Mouse (Mus musculus) stomach, embryonic 14.5 days (tissue): Measurements from ENCODE around the gene Fars2. TPM values are rescaled to one million over a fixed set of nuclear protein-coding genes. Genes with fewer than 3 reads are reported as not detected.
"Not testable (repeated sequence)": the region's sequence is repeated elsewhere in the genome, so short reads cannot be mapped to it uniquely, and the experiment has no call there.

Source experiments
- ATAC-seq: fragments of 200-750 bp; cut with Nextera tagmentation; 2 replicates; pipeline ENCODE4 v1.8.0; 2017; ENCODE audit warnings: low read depth, moderate TSS enrichment; ENCODE audit not compliant: insufficient number of reproducible peaks, insufficient read depth, low FRiP score
- H3K27ac ChIP-seq: fragments of 300-500 bp; sonication (generic); 2 replicates; pipeline ENCODE4 v1.5.1; 2014; ENCODE audit warnings: mild to moderate bottlenecking, low read length, moderate library complexity, mixed read lengths
- H3K27me3 ChIP-seq: fragments of 300-500 bp; sonication (generic); 2 replicates; pipeline ENCODE4 v1.6.1; 2014; ENCODE audit warnings: low read length, control low read depth, mixed read lengths; ENCODE audit not compliant: control insufficient read depth, insufficient read depth
- H3K36me3 ChIP-seq: fragments of 300-500 bp; sonication (generic); 2 replicates; pipeline ENCODE4 v1.6.1; 2014; ENCODE audit warnings: mild to moderate bottlenecking, control low read depth, low read length, moderate library complexity, mixed read lengths; ENCODE audit not compliant: control insufficient read depth, insufficient read depth
- H3K4me1 ChIP-seq: fragments of 300-500 bp; sonication (generic); 2 replicates; pipeline ENCODE4 v1.6.1; 2014; ENCODE audit warnings: low read length, control low read depth, mixed read lengths; ENCODE audit not compliant: control insufficient read depth, insufficient read depth
- H3K4me2 ChIP-seq: fragments of 300-500 bp; sonication (generic); replicated peaks from 2 replicates; pipeline ENCODE4 v1.6.1; 2014; ENCODE audit warnings: low read depth, low read length, control low read depth
- H3K4me3 ChIP-seq: fragments of 300-500 bp; sonication (generic); 2 replicates; pipeline ENCODE4 v1.5.1; 2014; ENCODE audit warnings: low read depth, low read length, control low read depth
- H3K9ac ChIP-seq: fragments of 300-500 bp; sonication (generic); replicated peaks from 2 replicates; pipeline ENCODE4 v1.6.1; 2014; ENCODE audit warnings: low read depth, mild to moderate bottlenecking, control low read depth, low read length, moderate library complexity, mixed read lengths
- H3K9me3 ChIP-seq: fragments of 300-500 bp; sonication (generic); 2 replicates; pipeline ENCODE4 v1.6.1; 2016; ENCODE audit warnings: low read depth, low read length, control low read depth; ENCODE audit not compliant: control insufficient read depth
- WGBS: fragments of 180-500 bp; shearing (Covaris S2); extraction: QIAGEN DNeasy Blood & Tissue Kit; methylation state at CpG from one replicate; pipeline ENCODE4 v1.1.7; 2014; 5-methylcytosine and 5-hydroxymethylcytosine counted together
- polyA plus RNA-seq: library from polyadenylated mRNA; unstranded; fragments of >200 nt; fragmentation: Nextera tagmentation; extraction: Ambion mirVana; gene quantifications from 2 replicates; pipeline ENCODE4 v1.2.1, GENCODE M21; 2014

Gene Fars2
- polyA plus RNA-seq, 1 experiment from 2014 or later: 40.0 TPM

- Histone ChIP-seq H3K9me3 (no peaks in the 10 kb centered on the region), H3K4me2 (no peak overlapping the region), H3K4me1 (no peaks in the 10 kb centered on the region), H3K4me3 (no peak overlapping the region), H3K36me3 (no peaks in the 10 kb centered on the region), H3K9ac (no peak overlapping the region), H3K27ac (no peak overlapping the region), H3K27me3 (no peaks in the 10 kb centered on the region)
- 77% methylated on average over 3 of the region's 3 CpGs for WGBS
- no peak for ATAC-seq
Observed at GRCm38 (mm10) chr13:36361419-36361818, 244.2 kb downstream of the Fars2 start.

DNA sequence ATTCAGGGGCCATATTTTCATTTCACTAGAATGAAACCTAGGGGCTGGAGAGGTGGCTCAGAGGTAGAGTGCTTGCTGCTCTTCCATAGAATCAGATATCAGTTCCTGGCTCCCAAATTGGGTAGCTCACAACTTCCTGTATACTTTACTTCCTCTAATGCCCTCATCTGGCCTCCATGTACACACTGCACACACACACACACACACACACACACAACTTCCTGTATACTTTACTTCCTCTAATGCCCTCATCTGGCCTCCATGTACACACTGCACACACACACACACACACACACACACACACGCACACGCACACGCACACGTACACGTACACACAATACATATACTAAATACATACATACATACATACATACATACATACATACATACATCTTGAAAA lies 248.5 kb downstream of the Fars2 start:
- not testable (repeated sequence) for H3K4me3 ChIP-seq, H3K9me3 ChIP-seq, H3K27ac ChIP-seq, H3K27me3 ChIP-seq, ATAC-seq, H3K9ac ChIP-seq, H3K4me1 ChIP-seq, H3K36me3 ChIP-seq, H3K4me2 ChIP-seq
- WGBS: 90% methylated on average over 5 of the region's 5 CpGs

- H3K36me3 ChIP-seq: no peaks in the 10 kb centered on the region
- H3K9ac ChIP-seq: no peak overlapping the region
- WGBS: 82% methylated on average over 6 of the region's 6 CpGs
- H3K27me3 ChIP-seq: no peaks in the 10 kb centered on the region
- H3K4me3 ChIP-seq: no peak overlapping the region
- no peaks in the 10 kb centered on the region for H3K4me1 ChIP-seq
- H3K27ac ChIP-seq: no peak overlapping the region
- no peak overlapping the region for H3K4me2 ChIP-seq
- no peak for ATAC-seq
- no peaks in the 10 kb centered on the region for H3K9me3 ChIP-seq
Observed at GRCm38 (mm10) chr13:36366304-36366703, 249.1 kb downstream of the Fars2 start.

GRCm38 (mm10) chr13:36367712-36368491 lies 250.7 kb downstream of the Fars2 start:
- Histone ChIP-seq H3K4me3 (no peak overlapping the region), H3K27me3 (no peaks in the 10 kb centered on the region), H3K36me3 (no peaks in the 10 kb centered on the region), H3K4me2 (no peak overlapping the region), H3K4me1 (no peaks in the 10 kb centered on the region), H3K27ac (no peak overlapping the region), H3K9ac (no peak overlapping the region), H3K9me3 (no peaks in the 10 kb centered on the region)
- no peak for ATAC-seq

DNA sequence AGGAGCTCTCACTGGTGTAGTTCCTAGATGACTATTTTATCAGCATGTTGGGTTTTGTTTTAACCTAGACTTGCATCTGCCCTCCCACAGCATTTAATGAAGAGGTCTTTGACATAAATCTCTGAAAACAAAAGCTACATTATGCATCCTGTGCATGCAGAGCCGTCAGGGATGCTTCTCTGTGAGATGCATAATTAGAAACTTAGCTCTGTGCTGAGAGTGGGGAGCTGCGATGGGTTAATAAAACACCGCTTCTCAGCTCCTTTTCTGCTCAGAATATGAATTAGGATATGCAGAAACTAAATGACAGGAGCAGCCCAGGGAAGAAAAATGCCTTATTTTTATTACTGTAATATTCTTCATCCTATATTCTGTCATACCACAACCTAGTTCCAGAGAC lies 251.6 kb downstream of the Fars2 start:
- no peak for ATAC-seq
- WGBS: 73% methylated on average over 3 of the region's 3 CpGs
- Histone ChIP-seq H3K9me3 (no peaks in the 10 kb centered on the region), H3K4me1 (no peaks in the 10 kb centered on the region), H3K36me3 (no peaks in the 10 kb centered on the region), H3K4me3 (no peak overlapping the region), H3K9ac (no peak overlapping the region), H3K27me3 (no peaks in the 10 kb centered on the region), H3K4me2 (no peak overlapping the region), H3K27ac (no peak overlapping the region)

DNA sequence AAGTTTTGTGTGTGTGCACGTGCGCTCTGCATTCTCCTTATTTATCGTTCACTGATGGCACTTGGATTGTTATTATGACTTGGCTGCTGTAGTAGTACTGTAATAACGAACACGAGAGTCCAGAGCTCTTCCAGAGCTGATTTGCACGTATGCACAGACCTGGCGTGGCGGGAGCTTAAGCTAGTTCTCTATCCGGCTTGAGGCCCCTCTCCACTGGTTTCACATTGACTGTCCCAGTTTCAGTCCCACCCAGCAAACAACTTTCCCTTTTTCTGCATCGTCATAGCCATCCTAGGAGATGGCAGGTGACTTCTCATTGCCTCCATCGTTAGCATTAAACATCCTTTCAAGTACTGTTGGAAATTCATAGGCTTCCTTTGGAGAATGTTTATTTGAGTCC lies 252.2 kb downstream of the Fars2 start:
- Histone ChIP-seq H3K36me3 (no peaks in the 10 kb centered on the region), H3K27me3 (no peaks in the 10 kb centered on the region), H3K4me2 (no peak overlapping the region), H3K9me3 (no peaks in the 10 kb centered on the region), H3K4me1 (no peaks in the 10 kb centered on the region), H3K27ac (no peak overlapping the region), H3K9ac (no peak overlapping the region), H3K4me3 (no peak overlapping the region)
- WGBS: 75% methylated on average over 11 of the region's 11 CpGs
- ATAC-seq: no peak

DNA sequence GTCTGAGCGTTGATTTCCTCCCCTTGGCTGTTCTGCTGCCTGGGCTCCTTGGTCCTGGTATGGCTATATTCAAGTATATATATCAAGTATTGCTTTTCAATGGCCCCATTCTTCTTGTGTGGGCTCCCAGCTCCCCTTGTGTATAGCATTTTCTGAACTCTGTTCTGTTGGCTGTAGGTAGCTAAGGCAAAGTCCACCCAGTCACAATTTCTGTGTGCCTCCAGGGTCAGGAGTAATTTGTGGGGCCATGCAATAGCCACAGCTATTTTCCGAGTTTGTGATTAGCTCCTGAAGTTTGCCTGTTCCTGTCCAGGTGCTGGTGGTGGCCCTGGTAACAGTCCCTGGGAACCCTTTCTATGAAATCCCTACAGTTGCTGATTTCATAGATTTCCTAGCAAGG lies 266.0 kb downstream of the Fars2 start:
- no peak overlapping the region for H3K4me2 ChIP-seq
- no peaks in the 10 kb centered on the region for H3K27me3 ChIP-seq
- no peaks in the 10 kb centered on the region for H3K4me1 ChIP-seq
- no peak overlapping the region for H3K4me3 ChIP-seq
- H3K27ac ChIP-seq: no peak overlapping the region
- no peak overlapping the region for H3K9ac ChIP-seq
- WGBS: 74% methylated on average over 2 of the region's 2 CpGs
- no peaks in the 10 kb centered on the region for H3K36me3 ChIP-seq
- no peak for ATAC-seq
- H3K9me3 ChIP-seq: no peaks in the 10 kb centered on the region

- H3K36me3 ChIP-seq: no peaks in the 10 kb centered on the region
- 73% methylated on average over 5 of the region's 5 CpGs for WGBS
- H3K4me1 ChIP-seq: no peaks in the 10 kb centered on the region
- H3K27ac ChIP-seq: no peak overlapping the region
- H3K27me3 ChIP-seq: no peaks in the 10 kb centered on the region
- no peak for ATAC-seq
- H3K4me2 ChIP-seq: no peak overlapping the region
- H3K9ac ChIP-seq: no peak overlapping the region
- H3K4me3 ChIP-seq: no peak overlapping the region
- no peaks in the 10 kb centered on the region for H3K9me3 ChIP-seq
Observed at GRCm38 (mm10) chr13:36386074-36386473, 268.9 kb downstream of the Fars2 start.

- Histone ChIP-seq H3K4me2 (no peak overlapping the region), H3K4me1 (no peaks in the 10 kb centered on the region), H3K4me3 (no peak overlapping the region), H3K36me3 (no peaks in the 10 kb centered on the region), H3K9ac (no peak overlapping the region), H3K27me3 (no peaks in the 10 kb centered on the region), H3K27ac (no peak overlapping the region), H3K9me3 (no peaks in the 10 kb centered on the region)
- WGBS: 91% methylated on average over 7 of the region's 7 CpGs
- no peak for ATAC-seq
Observed at GRCm38 (mm10) chr13:36391936-36392335, 274.7 kb downstream of the Fars2 start.
